In genomic region chr12:100152466-100152865, GRCm38 (mm10) we compare ENCODE assay signal across 26 mouse cellular contexts.
"Had no signal": no experiment of that assay in that cellular context is flagged by ENCODE, and none has a peak within 500 bp of the region (broad histone marks: within the 10 kb centered on the region; RNA-seq: fewer than 3 reads in every experiment).

No protein-coding gene starts in this region.

- H3K4me3 ChIP-seq: gastrocnemius, adult 2 months; heart, embryonic 10.5 days; heart, embryonic 12.5 days; hindbrain, embryonic 10.5 days; hindbrain, embryonic 12.5 days; intestine, embryonic 15.5 days; limb, embryonic 10.5 days; limb, embryonic 12.5 days; liver, embryonic 13.5 days; liver, embryonic 15.5 days had no signal

- DNase-seq: gastrocnemius, adult 2 months; gastrocnemius, postnatal 10 days; gastrocnemius, postnatal 25 days; heart, adult 18-20 months; heart, postnatal 10 days; heart, postnatal 4 days; kidney, adult 18-20 months; kidney, adult 8-10 months; kidney, postnatal 10 days; kidney, postnatal 25 days; kidney, postnatal 4 days; layer of hippocampus, adult 9-11 months; liver; liver, embryonic 13.5 days had no signal

- ATAC-seq: hindbrain, embryonic 16.5 days; inflammation-experienced regulatory T-cells, adult 6 months; intestine, embryonic 15.5 days; intestine, postnatal 0 days had no signal

- H3K27ac ChIP-seq: gastrocnemius, adult 2 months; heart, embryonic 10.5 days; hindbrain, embryonic 10.5 days; hindbrain, embryonic 12.5 days; hindbrain, embryonic 14.5 days; intestine, embryonic 15.5 days; limb, embryonic 10.5 days; limb, embryonic 12.5 days; liver, embryonic 13.5 days; liver, embryonic 15.5 days had no signal
